Mouse (Mus musculus) thymus, adult 2 months (tissue): Measurements from ENCODE around the gene Anapc13. TPM values are rescaled to one million over a fixed set of nuclear protein-coding genes. Genes with fewer than 3 reads are reported as not detected.

ENCODE experiments used
- DNase-seq: peaks from one replicate; pipeline ENCODE4 v3.0.0; 2021
- H3K27ac ChIP-seq: fragments of 200-500 bp; 2 replicates; pipeline ENCODE4 v1.5.1; 2012; ENCODE audit warnings: low read length, control low read depth; ENCODE audit not compliant: control insufficient read depth, insufficient read depth
- H3K27me3 ChIP-seq: fragments of 200-500 bp; 2 replicates; pipeline ENCODE4 v1.6.1; 2012; ENCODE audit warnings: mild to moderate bottlenecking, low read length, moderate library complexity, mixed read lengths; ENCODE audit not compliant: control insufficient read depth, insufficient read depth
- H3K36me3 ChIP-seq: fragments of 200-500 bp; 2 replicates; pipeline ENCODE4 v1.6.1; 2012; ENCODE audit warnings: mild to moderate bottlenecking, low read length, moderate library complexity; ENCODE audit not compliant: control insufficient read depth, insufficient read depth
- H3K4me1 ChIP-seq: fragments of 200-500 bp; replicated peaks from 2 replicates; pipeline ENCODE4 v1.6.1; 2012; ENCODE audit warnings: low read length; ENCODE audit not compliant: control insufficient read depth, insufficient read depth
- H3K4me3 ChIP-seq: fragments of 200-500 bp; 2 replicates; pipeline ENCODE4 v1.5.1; 2012; ENCODE audit warnings: mild to moderate bottlenecking, low read length, control low read depth, moderate library complexity; ENCODE audit not compliant: control insufficient read depth, insufficient read depth
- CTCF ChIP-seq: fragments of 200-500 bp; IDR thresholded peaks from 2 replicates; pipeline ENCODE4 v1.5.1; 2012; ENCODE audit warnings: mild to moderate bottlenecking, control low read depth, low read length, moderate library complexity, borderline replicate concordance; ENCODE audit not compliant: control insufficient read depth, poor library complexity, insufficient read depth; ENCODE audit errors: extremely low read depth
- POLR2A ChIP-seq: fragments of 200-500 bp; IDR thresholded peaks from 2 replicates; pipeline ENCODE4 v1.6.1; 2012; ENCODE audit warnings: mild to moderate bottlenecking, low read length, control low read depth, moderate library complexity; ENCODE audit not compliant: control insufficient read depth, poor library complexity, insufficient read depth; ENCODE audit errors: extremely low read depth
- WGBS: fragments of 180-500 bp; shearing (Covaris S2); methylation state at CpG from one replicate; pipeline ENCODE4 v1.1.7; 2018; 5-methylcytosine and 5-hydroxymethylcytosine counted together
- polyA plus RNA-seq: library from polyadenylated mRNA; depleted of rRNA; stranded (reverse); fragments of >200 nt; gene quantifications from 2 replicates; pipeline ENCODE4 v1.2.3, GENCODE M21; 2012; rRNA removed

Gene Anapc13
- 34.6 and 35.3 TPM in 2 replicates for polyA plus RNA-seq

- peaks cover 11% of the 10 kb centered on the region for H3K4me1 ChIP-seq
- TF ChIP-seq CTCF (no peak), POLR2A (peak; percentile 73)
- DNase-seq = peak; percentile 97
- H3K27ac ChIP-seq = peak within 1 kb of the TSS; percentile 80
- no peaks in the 10 kb centered on the region for H3K27me3 ChIP-seq
- WGBS = under 1% methylated on average over 84 of the region's 84 CpGs
- peak within 1 kb of the TSS; percentile 95 for H3K4me3 ChIP-seq
- no peaks in the 10 kb centered on the region for H3K36me3 ChIP-seq
Observed at GRCm38 (mm10) chr9:102625983-102626838, at the start of gene Anapc13, which contains the start of gene Cep63. Gene Anapc13, plus strand, starts transcription at chr9:102626296. Gene Cep63, minus strand, starts transcription at chr9:102626534.

- Histone ChIP-seq H3K36me3 (no peaks in the 10 kb centered on the region), H3K4me1 (peaks cover 5% of the 10 kb centered on the region), H3K27me3 (no peaks in the 10 kb centered on the region), H3K27ac (no peak overlapping the region), H3K4me3 (no peak overlapping the region)
- WGBS = 15% methylated on average over 5 of the region's 5 CpGs
- no peak for DNase-seq
- TF ChIP-seq CTCF (no peak), POLR2A (no peak)
Observed at GRCm38 (mm10) chr9:102577480-102577879, 48.6 kb upstream of the Anapc13 start.

GRCm38 (mm10) chr9:102581921-102582469 lies 44.1 kb upstream of the Anapc13 start:
- H3K4me3 ChIP-seq = no peak overlapping the region
- DNase-seq = no peak
- peaks cover 7% of the 10 kb centered on the region for H3K36me3 ChIP-seq
- 91% methylated on average over 12 of the region's 12 CpGs for WGBS
- TF ChIP-seq CTCF = no peak
- TF ChIP-seq POLR2A = no peak
- no peaks in the 10 kb centered on the region for H3K27me3 ChIP-seq
- peaks cover 5% of the 10 kb centered on the region for H3K4me1 ChIP-seq
- no peak overlapping the region for H3K27ac ChIP-seq

GRCm38 (mm10) chr9:102587347-102587746 lies 38.7 kb upstream of the Anapc13 start:
- no peaks in the 10 kb centered on the region for H3K27me3 ChIP-seq
- no peaks in the 10 kb centered on the region for H3K4me1 ChIP-seq
- no peak overlapping the region for H3K4me3 ChIP-seq
- no peak for TF ChIP-seq CTCF
- TF ChIP-seq POLR2A = no peak
- H3K36me3 ChIP-seq = peaks cover 7% of the 10 kb centered on the region
- DNase-seq = no peak
- no peak overlapping the region for H3K27ac ChIP-seq
- WGBS = 95% methylated on average over 5 of the region's 5 CpGs

GRCm38 (mm10) chr9:102594667-102595393 lies 31.3 kb upstream of the Anapc13 start:
- no peak for TF ChIP-seq POLR2A
- no peak for TF ChIP-seq CTCF
- Histone ChIP-seq H3K27ac (no peak overlapping the region), H3K4me1 (no peaks in the 10 kb centered on the region), H3K36me3 (peaks cover 29% of the 10 kb centered on the region), H3K27me3 (no peaks in the 10 kb centered on the region), H3K4me3 (no peak overlapping the region)
- 91% methylated on average over 6 of the region's 6 CpGs for WGBS
- no peak for DNase-seq
